Mouse (Mus musculus) kidney, adult 2 months (tissue): ENCODE data around the gene Gm19935.

ENCODE experiments used
- CTCF ChIP-seq: fragments of 200-500 bp; conservative IDR thresholded peaks from 2 replicates; pipeline ENCODE4 v1.5.1; 2011; ENCODE audit warnings: low read depth, mild to moderate bottlenecking, control low read depth, low read length, moderate library complexity, mixed read lengths; ENCODE audit not compliant: insufficient read depth, insufficient read length
- POLR2A ChIP-seq: fragments of 200-500 bp; IDR thresholded peaks from one replicate; pipeline ENCODE4 v1.6.1; 2011; ENCODE audit warnings: low read depth, low read length, control low read depth

- TF ChIP-seq POLR2A, result no peak
- no peak for TF ChIP-seq CTCF
Observed at GRCm38 (mm10) chr8:90856952-90857351, 39.8 kb upstream of the Gm19935 start.
